In genomic region chr9:69303346-69303944, GRCm38 (mm10) we compare ENCODE assay signal across 17 mouse cellular contexts.
DNase-seq lines count a peak whose midpoint lies in the region; ATAC-seq and TF ChIP-seq lines count a peak whose summit lies in the region.
"Had no signal": no experiment of that assay in that cellular context is flagged by ENCODE, and none has a peak within 500 bp of the region (broad histone marks: within the 10 kb centered on the region; RNA-seq: fewer than 3 reads in every experiment).

No protein-coding gene starts in this region.

- no peak overlapping the region for H3K9ac ChIP-seq in forebrain, embryonic 12.5 days
- H3K9ac ChIP-seq in midbrain, embryonic 13.5 days (replicated peaks) = no peak overlapping the region
- H3K9ac ChIP-seq in midbrain, embryonic 16.5 days (ENCODE audit: low read depth, low read length) = no peak overlapping the region
- H3K9ac ChIP-seq: heart, embryonic 12.5 days; hindbrain, embryonic 15.5 days had no signal

- H3K9me3 ChIP-seq in forebrain, embryonic 10.5 days = no peaks in the 10 kb centered on the region
- no peaks in the 10 kb centered on the region for H3K9me3 ChIP-seq in forebrain, embryonic 12.5 days
- H3K9me3 ChIP-seq in midbrain, embryonic 13.5 days = no peaks in the 10 kb centered on the region
- no peaks in the 10 kb centered on the region for H3K9me3 ChIP-seq in midbrain, embryonic 16.5 days (replicated peaks; ENCODE audit: control insufficient read depth, low read length, poor library complexity, severe bottlenecking)
- H3K9me3 ChIP-seq: G1E; heart, embryonic 12.5 days; hindbrain, embryonic 15.5 days had no signal

- peak overlapping the region; percentile 53 for H3K27ac ChIP-seq in forebrain, embryonic 10.5 days
- H3K27ac ChIP-seq in forebrain, embryonic 12.5 days = no peak overlapping the region
- H3K27ac ChIP-seq in layer of hippocampus, adult 2 months = peak overlapping the region; percentile 64; the same call in 1 of the 2 replicates
- H3K27ac ChIP-seq in midbrain, embryonic 13.5 days = no peak overlapping the region
- no peak overlapping the region for H3K27ac ChIP-seq in midbrain, embryonic 16.5 days (ENCODE audit: low read length)

- H3K4me2 ChIP-seq in forebrain, embryonic 12.5 days = no peak overlapping the region
- H3K4me2 ChIP-seq in midbrain, embryonic 13.5 days (replicated peaks) = no peak overlapping the region; the same call in 1 of the 2 replicates
- no peak overlapping the region; the same call in 1 of the 2 replicates for H3K4me2 ChIP-seq in midbrain, embryonic 16.5 days (ENCODE audit: low read length)
- H3K4me2 ChIP-seq: heart, embryonic 12.5 days had no signal

- H3K36me3 ChIP-seq in forebrain, embryonic 10.5 days (replicated peaks) = no peaks in the 10 kb centered on the region
- H3K36me3 ChIP-seq in forebrain, embryonic 12.5 days (replicated peaks) = no peaks in the 10 kb centered on the region
- no peaks in the 10 kb centered on the region for H3K36me3 ChIP-seq in midbrain, embryonic 13.5 days
- no peaks in the 10 kb centered on the region for H3K36me3 ChIP-seq in midbrain, embryonic 16.5 days (ENCODE audit: control insufficient read depth, insufficient read depth, low read length)
- H3K36me3 ChIP-seq: G1E; heart, embryonic 12.5 days; hindbrain, embryonic 15.5 days had no signal

- H3K4me3 ChIP-seq in forebrain, embryonic 10.5 days = 0 out of 2 replicates have a peak overlapping the region, but pooled peaks have one; percentile 2
- no peak overlapping the region for H3K4me3 ChIP-seq in forebrain, embryonic 12.5 days (replicated peaks)
- H3K4me3 ChIP-seq in layer of hippocampus, adult 2 months = no peak overlapping the region
- H3K4me3 ChIP-seq in midbrain, embryonic 13.5 days (replicated peaks) = no peak overlapping the region
- H3K4me3 ChIP-seq in midbrain, embryonic 16.5 days (ENCODE audit: low read depth, low read length) = no peak overlapping the region
- H3K4me3 ChIP-seq: heart, embryonic 12.5 days; hindbrain, embryonic 15.5 days had no signal

- TF ChIP-seq CTCF in layer of hippocampus, adult 2 months (conservative IDR thresholded peaks at IDR 0.05) = no peak

- DNase-seq in forebrain, embryonic 10.5 days (ENCODE audit: extremely low spot score, low spot score) = no peak
- DNase-seq in layer of hippocampus, adult 2 months (ENCODE audit: low spot score in 2 of 2) = no peak
- DNase-seq in layer of hippocampus, postnatal 14 days (ENCODE audit: low spot score in 2 of 2) = no peak
- DNase-seq in induced T-regulatory cell, adult 2 months (ENCODE audit: low read depth) = peak; percentile 45
- DNase-seq in spleen, postnatal 36 days (ENCODE audit: low spot score in 2 of 2) = no peak
- DNase-seq: adrenal gland, postnatal 10 days; B cell, adult 2 months; cerebellum, adult 11-12 months; cerebellum, adult 9-10 months; gastrocnemius, postnatal 10 days had no signal

- H3K4me1 ChIP-seq in forebrain, embryonic 10.5 days = peaks cover 74% of the 10 kb centered on the region
- peaks cover 28% of the 10 kb centered on the region for H3K4me1 ChIP-seq in forebrain, embryonic 12.5 days
- H3K4me1 ChIP-seq in midbrain, embryonic 13.5 days (replicated peaks) = peaks cover 32% of the 10 kb centered on the region
- H3K4me1 ChIP-seq in midbrain, embryonic 16.5 days (ENCODE audit: control insufficient read depth, insufficient read depth, low read length) = peaks cover 8% of the 10 kb centered on the region

- WGBS in forebrain, embryonic 10.5 days = 67% methylated on average over 4 of the region's 4 CpGs
- WGBS in forebrain, embryonic 12.5 days = 71% methylated on average over 4 of the region's 4 CpGs
- WGBS in midbrain, embryonic 13.5 days = 70% methylated on average over 4 of the region's 4 CpGs
- 68% methylated on average over 4 of the region's 4 CpGs for WGBS in midbrain, embryonic 16.5 days

- H3K27me3 ChIP-seq in forebrain, embryonic 10.5 days (ENCODE audit: poor library complexity, severe bottlenecking) = peaks cover 31% of the 10 kb centered on the region
- H3K27me3 ChIP-seq in forebrain, embryonic 12.5 days = peaks cover 36% of the 10 kb centered on the region
- peaks cover 12% of the 10 kb centered on the region for H3K27me3 ChIP-seq in midbrain, embryonic 13.5 days
- H3K27me3 ChIP-seq in midbrain, embryonic 16.5 days (ENCODE audit: control insufficient read depth, insufficient read depth, low read depth, low read length) = no peaks in the 10 kb centered on the region
- H3K27me3 ChIP-seq: heart, embryonic 12.5 days had no signal

- no peak for ATAC-seq in forebrain, embryonic 12.5 days (ENCODE audit: low FRiP score)
- ATAC-seq in midbrain, embryonic 13.5 days = 0 out of 2 replicates have a peak, but pooled peaks have one; percentile 24
- ATAC-seq in midbrain, embryonic 16.5 days = no peak
- ATAC-seq: forebrain, embryonic 14.5 days had no signal

Comparison
In these comparisons a context has a peak if more than half of its experiments do, and no peak if none do; other contexts are left out.
1. H3K27ac ChIP-seq: peak in forebrain, embryonic 10.5 days (single experiment) and layer of hippocampus, adult 2 months (single experiment); none in forebrain, embryonic 12.5 days (single experiment), midbrain, embryonic 13.5 days (single experiment) and midbrain, embryonic 16.5 days (single experiment).